Mouse (Mus musculus): ENCODE measurements around the gene Dgat2. TPM values are rescaled to one million over a fixed set of nuclear protein-coding genes. Genes with fewer than 3 reads are reported as not detected.

Dgat2 gene
- polyA plus RNA-seq, 1 experiment: 234 TPM

DNA sequence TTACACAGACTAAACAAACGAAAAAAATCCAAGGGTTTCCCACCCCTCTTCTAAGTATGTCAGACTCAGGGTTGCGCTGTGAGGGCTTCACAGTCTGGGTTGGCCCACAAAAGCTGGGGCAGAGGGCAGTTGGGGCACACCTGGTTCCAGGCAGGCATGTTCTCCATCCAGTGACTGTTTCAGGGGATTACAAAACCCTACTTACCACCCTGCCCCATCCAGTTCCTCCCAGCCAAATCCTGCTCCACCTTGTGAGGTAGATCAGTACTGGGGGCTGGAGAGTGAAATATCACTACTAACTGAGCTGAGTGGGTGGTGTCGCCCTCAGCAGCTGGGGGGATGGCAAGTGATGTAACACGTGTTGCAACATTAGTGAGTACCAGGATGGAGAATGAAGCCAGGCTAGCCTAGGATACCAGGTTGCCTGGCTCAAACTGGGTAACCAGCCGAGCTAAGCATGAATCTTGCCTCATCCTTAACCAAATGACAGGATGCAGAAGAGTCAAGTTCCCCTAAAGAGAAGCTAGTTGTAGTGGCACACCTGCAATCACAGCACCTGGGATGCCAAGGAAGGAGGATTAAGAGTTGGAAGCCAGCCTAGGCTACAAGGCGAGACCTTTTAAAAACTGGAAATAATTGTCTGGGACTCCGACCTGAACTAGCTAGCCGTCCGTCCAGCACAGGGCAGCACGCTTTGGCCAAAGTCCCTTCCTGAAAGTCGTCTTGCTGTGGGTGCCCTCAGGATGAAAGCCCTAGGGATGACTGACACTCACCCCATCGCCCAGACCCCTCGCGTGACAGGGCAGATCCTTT lies 694 bp downstream of the Dgat2 start:
- Histone ChIP-seq H3K4me3 (ENCODE audit: low read depth, low read length) (peak overlapping the region; percentile 78), H3K27ac (ENCODE audit: insufficient read depth, low read depth, low read length) (peak overlapping the region; percentile 56), H3K36me3 (ENCODE audit: control insufficient read depth, insufficient read depth, low read length) (peaks cover 7% of the 10 kb centered on the region), H3K4me1 (ENCODE audit: control insufficient read depth, insufficient read depth, insufficient read length, low read length) (peaks cover 20% of the 10 kb centered on the region; the same call in 1 of the 2 replicates), H3K27me3 (ENCODE audit: control insufficient read depth, insufficient read depth, low read length) (no peaks in the 10 kb centered on the region)
- no peak for TF ChIP-seq CTCF (IDR thresholded peaks at IDR 0.05; ENCODE audit: extremely low read depth, insufficient read length, insufficient replicate concordance, low read depth, low read length)
- TF ChIP-seq POLR2A (IDR thresholded peaks at IDR 0.05; ENCODE audit: low read depth, low read length): no peak; the same call in 1 of the 2 replicates
- 24% methylated on average over 14 of the region's 14 CpGs for WGBS

GRCm38 (mm10) chr7:99180162-99180561 lies 2.4 kb downstream of the Dgat2 start:
- peaks cover 29% of the 10 kb centered on the region; the same call in 1 of the 2 replicates for H3K4me1 ChIP-seq (ENCODE audit: control insufficient read depth, insufficient read depth, insufficient read length, low read length)
- H3K36me3 ChIP-seq (ENCODE audit: control insufficient read depth, insufficient read depth, low read length): peaks cover 11% of the 10 kb centered on the region
- 23% methylated on average over 1 of the region's 1 CpGs for WGBS
- H3K4me3 ChIP-seq (ENCODE audit: low read depth, low read length): no peak overlapping the region
- H3K27ac ChIP-seq (ENCODE audit: insufficient read depth, low read depth, low read length): peak overlapping the region; percentile 2; the same call in 1 of the 2 replicates
- H3K27me3 ChIP-seq (ENCODE audit: control insufficient read depth, insufficient read depth, low read length): no peaks in the 10 kb centered on the region
- TF ChIP-seq POLR2A (IDR thresholded peaks at IDR 0.05; ENCODE audit: low read depth, low read length) (no peak), CTCF (IDR thresholded peaks at IDR 0.05; ENCODE audit: extremely low read depth, insufficient read length, insufficient replicate concordance, low read depth, low read length) (no peak)

DNA sequence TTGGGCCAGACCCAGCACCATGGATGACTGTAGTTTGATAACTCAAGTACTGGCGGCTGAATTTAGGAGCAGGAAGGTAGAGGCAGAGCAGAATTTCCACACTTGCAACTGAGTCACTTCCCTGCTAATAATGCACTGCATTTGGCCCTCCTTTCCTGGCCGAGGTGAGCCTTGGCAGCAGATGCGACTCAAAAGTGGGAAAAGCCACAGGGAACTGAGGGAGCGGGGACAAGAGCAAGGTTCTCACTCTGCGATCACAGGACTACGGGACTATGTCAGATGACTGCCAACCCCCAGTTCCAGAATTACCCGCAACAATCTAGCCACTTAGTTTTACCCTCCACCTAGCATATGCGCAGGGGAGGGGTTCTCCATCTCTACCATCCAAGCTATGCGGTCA lies 3.2 kb downstream of the Dgat2 start:
- peaks cover 16% of the 10 kb centered on the region for H3K36me3 ChIP-seq (ENCODE audit: control insufficient read depth, insufficient read depth, low read length)
- peak overlapping the region; percentile 43 for H3K4me3 ChIP-seq (ENCODE audit: low read depth, low read length)
- H3K27ac ChIP-seq (ENCODE audit: insufficient read depth, low read depth, low read length): no peak overlapping the region
- H3K4me1 ChIP-seq (ENCODE audit: control insufficient read depth, insufficient read depth, insufficient read length, low read length): peaks cover 30% of the 10 kb centered on the region; the same call in 1 of the 2 replicates
- WGBS: 94% methylated on average over 9 of the region's 9 CpGs
- TF ChIP-seq CTCF (IDR thresholded peaks at IDR 0.05; ENCODE audit: extremely low read depth, insufficient read length, insufficient replicate concordance, low read depth, low read length): no peak
- TF ChIP-seq POLR2A (IDR thresholded peaks at IDR 0.05; ENCODE audit: low read depth, low read length): no peak
- no peaks in the 10 kb centered on the region for H3K27me3 ChIP-seq (ENCODE audit: control insufficient read depth, insufficient read depth, low read length)

GRCm38 (mm10) chr7:99177386-99177785 lies 5.1 kb downstream of the Dgat2 start:
- TF ChIP-seq POLR2A (IDR thresholded peaks at IDR 0.05; ENCODE audit: low read depth, low read length) (no peak), CTCF (IDR thresholded peaks at IDR 0.05; ENCODE audit: extremely low read depth, insufficient read length, insufficient replicate concordance, low read depth, low read length) (no peak)
- peaks cover 16% of the 10 kb centered on the region for H3K36me3 ChIP-seq (ENCODE audit: control insufficient read depth, insufficient read depth, low read length)
- no peak overlapping the region for H3K27ac ChIP-seq (ENCODE audit: insufficient read depth, low read depth, low read length)
- WGBS: 94% methylated on average over 5 of the region's 5 CpGs
- H3K4me3 ChIP-seq (ENCODE audit: low read depth, low read length): no peak overlapping the region
- H3K4me1 ChIP-seq (ENCODE audit: control insufficient read depth, insufficient read depth, insufficient read length, low read length): peaks cover 39% of the 10 kb centered on the region; the same call in 1 of the 2 replicates
- no peaks in the 10 kb centered on the region for H3K27me3 ChIP-seq (ENCODE audit: control insufficient read depth, insufficient read depth, low read length)

DNA sequence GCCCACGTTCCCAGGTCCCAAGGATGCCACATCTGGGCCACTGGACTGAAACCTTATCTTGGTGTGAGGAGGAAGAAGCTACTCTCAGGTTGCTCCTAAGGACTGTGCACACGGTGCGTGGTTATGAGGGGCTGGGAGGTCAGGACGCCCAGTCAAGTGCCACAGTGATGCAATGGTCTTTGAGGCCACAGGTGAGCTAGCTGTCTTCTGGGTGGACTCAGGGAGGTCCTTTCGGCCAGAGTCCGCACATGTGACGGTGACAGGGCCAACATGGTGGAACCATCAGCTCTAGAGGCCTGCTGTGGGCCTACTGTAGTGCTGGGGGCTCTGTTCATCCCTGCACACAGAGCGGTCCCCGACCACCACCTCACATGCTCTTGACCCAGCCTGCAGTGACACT lies 6.9 kb downstream of the Dgat2 start:
- H3K4me3 ChIP-seq (ENCODE audit: low read depth, low read length): no peak overlapping the region
- H3K4me1 ChIP-seq (ENCODE audit: control insufficient read depth, insufficient read depth, insufficient read length, low read length): peaks cover 53% of the 10 kb centered on the region
- no peak overlapping the region for H3K27ac ChIP-seq (ENCODE audit: insufficient read depth, low read depth, low read length)
- WGBS: 92% methylated on average over 9 of the region's 9 CpGs
- peaks cover 16% of the 10 kb centered on the region for H3K36me3 ChIP-seq (ENCODE audit: control insufficient read depth, insufficient read depth, low read length)
- no peaks in the 10 kb centered on the region for H3K27me3 ChIP-seq (ENCODE audit: control insufficient read depth, insufficient read depth, low read length)
- TF ChIP-seq POLR2A (IDR thresholded peaks at IDR 0.05; ENCODE audit: low read depth, low read length) (no peak), CTCF (IDR thresholded peaks at IDR 0.05; ENCODE audit: extremely low read depth, insufficient read length, insufficient replicate concordance, low read depth, low read length) (no peak)

DNA sequence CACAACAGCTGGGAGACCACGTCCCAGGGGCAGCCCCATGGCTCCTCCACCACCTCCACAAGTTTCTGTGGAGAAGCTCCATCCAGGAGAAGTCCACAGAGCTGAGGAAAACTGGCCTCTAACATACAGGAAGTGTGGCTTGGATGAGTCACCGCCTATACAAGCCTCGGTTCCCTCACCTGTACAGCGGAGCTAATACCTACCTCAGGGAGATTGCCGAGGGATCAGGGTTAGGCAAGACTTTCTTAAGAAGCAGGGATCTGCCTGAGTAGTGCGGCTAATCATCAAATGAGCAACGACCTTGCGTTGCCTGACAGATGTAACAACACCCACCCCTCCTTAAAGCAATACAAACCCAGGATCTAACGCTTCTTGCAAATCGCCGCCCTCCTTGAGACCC lies 7.4 kb downstream of the Dgat2 start:
- TF ChIP-seq CTCF (IDR thresholded peaks at IDR 0.05; ENCODE audit: extremely low read depth, insufficient read length, insufficient replicate concordance, low read depth, low read length): no peak
- no peak for TF ChIP-seq POLR2A (IDR thresholded peaks at IDR 0.05; ENCODE audit: low read depth, low read length)
- Histone ChIP-seq H3K27ac (ENCODE audit: insufficient read depth, low read depth, low read length) (no peak overlapping the region), H3K4me3 (ENCODE audit: low read depth, low read length) (no peak overlapping the region), H3K27me3 (ENCODE audit: control insufficient read depth, insufficient read depth, low read length) (no peaks in the 10 kb centered on the region), H3K4me1 (ENCODE audit: control insufficient read depth, insufficient read depth, insufficient read length, low read length) (peaks cover 57% of the 10 kb centered on the region), H3K36me3 (ENCODE audit: control insufficient read depth, insufficient read depth, low read length) (peaks cover 16% of the 10 kb centered on the region)
- 65% methylated on average over 11 of the region's 11 CpGs for WGBS

- TF ChIP-seq CTCF (IDR thresholded peaks at IDR 0.05; ENCODE audit: extremely low read depth, insufficient read length, insufficient replicate concordance, low read depth, low read length): no peak
- no peak for TF ChIP-seq POLR2A (IDR thresholded peaks at IDR 0.05; ENCODE audit: low read depth, low read length)
- Histone ChIP-seq H3K36me3 (ENCODE audit: control insufficient read depth, insufficient read depth, low read length) (peaks cover 22% of the 10 kb centered on the region), H3K27ac (ENCODE audit: insufficient read depth, low read depth, low read length) (no peak overlapping the region), H3K4me3 (ENCODE audit: low read depth, low read length) (no peak overlapping the region), H3K4me1 (ENCODE audit: control insufficient read depth, insufficient read depth, insufficient read length, low read length) (peaks cover 63% of the 10 kb centered on the region), H3K27me3 (ENCODE audit: control insufficient read depth, insufficient read depth, low read length) (no peaks in the 10 kb centered on the region)
- 97% methylated on average over 4 of the region's 4 CpGs for WGBS
Measured at GRCm38 (mm10) chr7:99174006-99174405, 8.5 kb downstream of the Dgat2 start.

Data from small intestine, adult 2 months (tissue).